Mouse (Mus musculus) kidney, adult 2 months (tissue): ENCODE results near the gene Rala.

Experiments
- CTCF ChIP-seq: fragments of 200-500 bp; conservative IDR thresholded peaks from 2 replicates; pipeline ENCODE4 v1.5.1; 2011; ENCODE audit warnings: low read depth, mild to moderate bottlenecking, control low read depth, low read length, moderate library complexity, mixed read lengths; ENCODE audit not compliant: insufficient read depth, insufficient read length
- POLR2A ChIP-seq: fragments of 200-500 bp; IDR thresholded peaks from one replicate; pipeline ENCODE4 v1.6.1; 2011; ENCODE audit warnings: low read depth, low read length, control low read depth

DNA sequence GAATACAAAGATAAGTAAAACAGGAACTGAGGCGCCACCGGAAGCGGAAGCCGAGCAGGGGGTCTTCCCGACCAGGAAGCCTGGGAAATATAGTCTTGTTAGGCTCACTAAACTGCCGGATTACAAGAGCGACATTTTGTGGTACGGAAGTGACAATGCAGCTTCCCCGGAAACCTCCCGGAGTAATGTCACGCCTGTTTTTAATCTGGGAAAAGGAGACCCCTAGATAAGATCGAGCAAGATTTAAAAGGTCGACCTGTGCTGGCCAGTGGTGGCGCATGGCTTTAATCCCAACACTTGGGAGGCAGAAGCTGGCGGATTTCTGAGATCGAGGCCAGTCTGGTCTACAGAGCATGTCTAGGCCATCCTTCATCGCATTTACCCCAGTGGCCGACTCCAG, 5.5 kb upstream of the Rala start:
- TF ChIP-seq POLR2A (no peak), CTCF (no peak)
